Mouse (Mus musculus) liver, embryonic 14.5 days (tissue): ENCODE measurements around the gene Sh2b2. TPM values are rescaled to one million over a fixed set of nuclear protein-coding genes. Genes with fewer than 3 reads are reported as not detected.
A peak's percentile ranks its signal among the peaks of the same experiment; 100 is the strongest.

Source experiments
- ATAC-seq: fragments of 200-750 bp; cut with Nextera tagmentation; 2 replicates; pipeline ENCODE4 v1.8.0; 2017; ENCODE audit warnings: moderate number of reproducible peaks, mild to moderate bottlenecking, moderate library complexity; ENCODE audit not compliant: insufficient read depth
- DNase-seq, 3 experiments: peaks; one replicate each; pipeline ENCODE4 v3.0.0-alpha.2; 2012 to 2013; ENCODE audit warnings: low read depth in 3 of 3, low spot score in 3 of 3
- H3K27ac ChIP-seq: fragments of 300-500 bp; sonication (generic); 2 replicates; pipeline ENCODE4 v1.5.1; 2014; ENCODE audit warnings: moderate library complexity, mild to moderate bottlenecking, control low read depth, inconsistent platforms
- H3K27me3 ChIP-seq: fragments of 300-500 bp; sonication (generic); 2 replicates; pipeline ENCODE4 v1.6.1; 2014; ENCODE audit warnings: mild to moderate bottlenecking, low read length, moderate library complexity; ENCODE audit not compliant: control insufficient read depth, insufficient read depth
- H3K36me3 ChIP-seq: fragments of 300-500 bp; sonication (generic); replicated peaks from 2 replicates; pipeline ENCODE4 v1.6.1; 2014; ENCODE audit warnings: low read depth; ENCODE audit not compliant: control insufficient read depth, insufficient read depth
- H3K4me1 ChIP-seq, 2 experiments: fragments of 200-500 bp in 1 of 2; fragments of 300-500 bp in 1 of 2; sonication (generic) in 1 of 2; replicated peaks; 2 replicates each; pipeline ENCODE4 v1.6.1; 2012 to 2014; ENCODE audit warnings: antibody characterized with exemption in 1 of 2, inconsistent platforms in 1 of 2, low read length in 1 of 2; ENCODE audit not compliant: control insufficient read depth in 2 of 2, insufficient read depth in 2 of 2
- H3K4me2 ChIP-seq: fragments of 300-500 bp; sonication (generic); 2 replicates; pipeline ENCODE4 v1.6.1; 2014; ENCODE audit warnings: low read depth, mild to moderate bottlenecking, control low read depth, moderate library complexity
- H3K4me3 ChIP-seq, 2 experiments: fragments of 200-500 bp in 1 of 2; fragments of 300-500 bp in 1 of 2; sonication (generic) in 1 of 2; 2 replicates each; pipeline ENCODE4 v1.5.1; 2012 to 2014; ENCODE audit warnings: low read depth in 2 of 2, low read length in 2 of 2, mild to moderate bottlenecking in 2 of 2, control low read depth in 1 of 2, inconsistent platforms in 1 of 2, moderate library complexity in 1 of 2; ENCODE audit not compliant: insufficient read depth in 1 of 2
- H3K9ac ChIP-seq: fragments of 300-500 bp; sonication (generic); replicated peaks from 2 replicates; pipeline ENCODE4 v1.6.1; 2014; ENCODE audit warnings: mild to moderate bottlenecking, control low read depth, moderate library complexity
- H3K9me3 ChIP-seq: fragments of 300-500 bp; sonication (generic); 2 replicates; pipeline ENCODE4 v1.6.1; 2016; ENCODE audit warnings: low read length, mixed read lengths; ENCODE audit not compliant: control insufficient read depth
- CTCF ChIP-seq: IDR thresholded peaks from 2 replicates; pipeline ENCODE4 v1.5.1; 2016; ENCODE audit warnings: antibody characterized with exemption, low read depth, control low read depth
- EP300 ChIP-seq: IDR thresholded peaks from 2 replicates; pipeline ENCODE4 v1.6.1; 2016; ENCODE audit warnings: antibody characterized with exemption, low read depth
- WGBS: fragments of 180-500 bp; shearing (Covaris S2); extraction: QIAGEN DNeasy Blood & Tissue Kit; methylation state at CpG from one replicate; pipeline ENCODE4 v1.1.7; 2014; ENCODE audit not compliant: insufficient replicate concordance; 5-methylcytosine and 5-hydroxymethylcytosine counted together
- polyA plus RNA-seq, 2 experiments: library from polyadenylated mRNA; depleted of rRNA in 1 of 2; stranded (reverse) in 1 of 2; unstranded in 1 of 2; fragments of >200 nt; fragmentation: Nextera tagmentation in 1 of 2; extraction: Ambion mirVana in 1 of 2; gene quantifications; 2 replicates each; pipeline versions ENCODE4 v1.2.1 to v1.2.3; 2012 to 2014

Sh2b2 gene
- polyA plus RNA-seq, 2 experiments: 1.5 to 1.8 TPM

- no peaks in the 10 kb centered on the region for H3K9me3 ChIP-seq
- no peak overlapping the region for H3K27ac ChIP-seq
- H3K4me3 ChIP-seq: no peak overlapping the region
- no peak overlapping the region for H3K4me2 ChIP-seq
- no peak for DNase-seq
- 34% methylated on average over 6 of the region's 6 CpGs for WGBS
- H3K36me3 ChIP-seq: no peaks in the 10 kb centered on the region
- peaks cover 9% of the 10 kb centered on the region for H3K27me3 ChIP-seq
- no peak for ATAC-seq
- H3K9ac ChIP-seq: no peak overlapping the region
- TF ChIP-seq CTCF (no peak), EP300 (no peak)
- H3K4me1 ChIP-seq: 0 out of 4 replicates have a peak, but pooled peaks cover 0 to 3% of the 10 kb centered on the region in 2 experiments
Measured at GRCm38 (mm10) chr5:136248441-136248840, 2.1 kb upstream of the Sh2b2 start.

- H3K27me3 ChIP-seq: peaks cover 9% of the 10 kb centered on the region
- H3K4me2 ChIP-seq: peak overlapping the region; percentile 72
- TF ChIP-seq CTCF (no peak), EP300 (no peak)
- no peak overlapping the region for H3K27ac ChIP-seq
- ATAC-seq (no peak), DNase-seq (no peak)
- 22% methylated on average over 15 of the region's 15 CpGs for WGBS
- H3K9ac ChIP-seq: no peak overlapping the region
- H3K9me3 ChIP-seq: no peaks in the 10 kb centered on the region
- peak overlapping the region in 1 of 2 experiments; percentile 7; a peak in 1 of 4 replicates for H3K4me3 ChIP-seq
- 0 out of 4 replicates have a peak, but pooled peaks cover 0 to 3% of the 10 kb centered on the region in 2 experiments for H3K4me1 ChIP-seq
- H3K36me3 ChIP-seq: no peaks in the 10 kb centered on the region
Measured at GRCm38 (mm10) chr5:136245541-136246451, 560 bp downstream of the Sh2b2 start.

- WGBS: under 1% methylated on average over 50 of the region's 57 CpGs
- Histone ChIP-seq H3K9me3 (no peaks in the 10 kb centered on the region), H3K27ac (no peak overlapping the region), H3K36me3 (no peaks in the 10 kb centered on the region), H3K4me2 (peak overlapping the region; percentile 72), H3K27me3 (peaks cover 9% of the 10 kb centered on the region), H3K4me1 (0 out of 4 replicates have a peak, but pooled peaks cover 0 to 3% of the 10 kb centered on the region in 2 experiments), H3K9ac (no peak overlapping the region), H3K4me3 (peak overlapping the region; percentile 47 to 57)
- DNase-seq (no peak), ATAC-seq (peak; percentile 61)
- TF ChIP-seq CTCF: no peak
- TF ChIP-seq EP300: no peak
Measured at GRCm38 (mm10) chr5:136244762-136245540, 1.4 kb downstream of the Sh2b2 start.

GRCm38 (mm10) chr5:136243851-136244761 lies 2.2 kb downstream of the Sh2b2 start:
- no peak overlapping the region for H3K9ac ChIP-seq
- H3K27me3 ChIP-seq: peaks cover 9% of the 10 kb centered on the region
- 0 out of 4 replicates have a peak, but pooled peaks cover 0 to 3% of the 10 kb centered on the region in 2 experiments for H3K4me1 ChIP-seq
- H3K4me3 ChIP-seq: peak overlapping the region; percentile 47 to 57
- under 1% methylated on average over 59 of the region's 67 CpGs for WGBS
- TF ChIP-seq EP300 (no peak), CTCF (no peak)
- H3K27ac ChIP-seq: no peak overlapping the region
- H3K36me3 ChIP-seq: no peaks in the 10 kb centered on the region
- no peaks in the 10 kb centered on the region for H3K9me3 ChIP-seq
- peak overlapping the region; percentile 72 for H3K4me2 ChIP-seq
- DNase-seq (no peak), ATAC-seq (peak; percentile 30)
